Mouse (Mus musculus): ENCODE results near the gene Mospd2. TPM values are rescaled to one million over a fixed set of nuclear protein-coding genes. Genes with fewer than 3 reads are reported as not detected.

Gene Mospd2
- 27.3 and 29.2 TPM in 2 replicates for total RNA-seq (2021)
- long read RNA-seq, experiment 1, transcript Mospd2-201 (15 exons, 2,015 nt): major isoform, 10 of 16 reads
- long read RNA-seq, experiment 1, partial matches to known transcripts: 2 of 16 reads
- long read RNA-seq, experiment 1, other reads (novel, unspliced or antisense): 0 of 16 reads
- long read RNA-seq, experiment 2, partial matches to known transcripts: 1 of 6 reads
- long read RNA-seq, experiment 2, other reads (novel, unspliced or antisense): 0 of 6 reads

- DNase-seq: peak; percentile 90
These were observed at the start of gene Mospd2, which contains the start of gene Fancb for GRCm38 (mm10) chrX:164980193-164980775. TSS of gene Mospd2 (minus strand) at chrX:164980375. TSS of gene Fancb (plus strand) at chrX:164980592.

- DNase-seq: no peak
These were observed 24.7 kb upstream of the Mospd2 start, which contains the start of gene Gm17604 for GRCm38 (mm10) chrX:165004779-165005324. TSS of gene Gm17604 (minus strand) at chrX:165004829.

- DNase-seq: peak; percentile 25
These were observed 23.0 kb upstream of the Mospd2 start for GRCm38 (mm10) chrX:165003141-165003540.

GRCm38 (mm10) chrX:164978866-164979265, 1.3 kb downstream of the Mospd2 start:
- DNase-seq: no peak

- no peak for DNase-seq
These were observed 9.0 kb downstream of the Mospd2 start for GRCm38 (mm10) chrX:164971206-164971605.

- DNase-seq: no peak
These were observed 14.3 kb downstream of the Mospd2 start for GRCm38 (mm10) chrX:164965750-164966448.

GRCm38 (mm10) chrX:164952601-164953375, 27.4 kb downstream of the Mospd2 start:
- DNase-seq: no peak

GRCm38 (mm10) chrX:164951858-164952576, 28.2 kb downstream of the Mospd2 start:
- no peak for DNase-seq

- no peak for DNase-seq
These were observed 38.6 kb downstream of the Mospd2 start for GRCm38 (mm10) chrX:164941540-164941939.

GRCm38 (mm10) chrX:164912993-164913392, 67.2 kb downstream of the Mospd2 start:
- no peak for DNase-seq

GRCm38 (mm10) chrX:164912186-164912585, 68.0 kb downstream of the Mospd2 start:
- no peak for DNase-seq

GRCm38 (mm10) chrX:164901847-164902246, 78.3 kb downstream of the Mospd2 start:
- DNase-seq: no peak

GRCm38 (mm10) chrX:164899805-164900204, 80.4 kb downstream of the Mospd2 start:
- DNase-seq: no peak

- DNase-seq: no peak
These were observed 93.9 kb downstream of the Mospd2 start for GRCm38 (mm10) chrX:164886260-164886659.

Other genes with a start within 250 kb of the Mospd2 start
- 1.7 and 2.3 TPM in 2 replicates for gene Fancb, start 217 bp upstream of the Mospd2 start, total RNA-seq (2021)
- gene Gm17604, start 24.5 kb upstream of the Mospd2 start, total RNA-seq (2021): not detected in 2 replicates

Data from adrenal gland, postnatal 14 days (tissue).